Mouse (Mus musculus) stomach, embryonic 14.5 days (tissue): Measurements from ENCODE around the gene Trim2. TPM values are rescaled to one million over a fixed set of nuclear protein-coding genes. Genes with fewer than 3 reads are reported as not detected.

Source experiments
- ATAC-seq: fragments of 200-750 bp; cut with Nextera tagmentation; 2 replicates; pipeline ENCODE4 v1.8.0; 2017; ENCODE audit warnings: low read depth, moderate TSS enrichment; ENCODE audit not compliant: insufficient number of reproducible peaks, insufficient read depth, low FRiP score
- H3K27ac ChIP-seq: fragments of 300-500 bp; sonication (generic); 2 replicates; pipeline ENCODE4 v1.5.1; 2014; ENCODE audit warnings: mild to moderate bottlenecking, low read length, moderate library complexity, mixed read lengths
- H3K27me3 ChIP-seq: fragments of 300-500 bp; sonication (generic); 2 replicates; pipeline ENCODE4 v1.6.1; 2014; ENCODE audit warnings: low read length, control low read depth, mixed read lengths; ENCODE audit not compliant: control insufficient read depth, insufficient read depth
- H3K36me3 ChIP-seq: fragments of 300-500 bp; sonication (generic); 2 replicates; pipeline ENCODE4 v1.6.1; 2014; ENCODE audit warnings: mild to moderate bottlenecking, control low read depth, low read length, moderate library complexity, mixed read lengths; ENCODE audit not compliant: control insufficient read depth, insufficient read depth
- H3K4me1 ChIP-seq: fragments of 300-500 bp; sonication (generic); 2 replicates; pipeline ENCODE4 v1.6.1; 2014; ENCODE audit warnings: low read length, control low read depth, mixed read lengths; ENCODE audit not compliant: control insufficient read depth, insufficient read depth
- H3K4me2 ChIP-seq: fragments of 300-500 bp; sonication (generic); replicated peaks from 2 replicates; pipeline ENCODE4 v1.6.1; 2014; ENCODE audit warnings: low read depth, low read length, control low read depth
- H3K4me3 ChIP-seq: fragments of 300-500 bp; sonication (generic); 2 replicates; pipeline ENCODE4 v1.5.1; 2014; ENCODE audit warnings: low read depth, low read length, control low read depth
- H3K9ac ChIP-seq: fragments of 300-500 bp; sonication (generic); replicated peaks from 2 replicates; pipeline ENCODE4 v1.6.1; 2014; ENCODE audit warnings: low read depth, mild to moderate bottlenecking, control low read depth, low read length, moderate library complexity, mixed read lengths
- H3K9me3 ChIP-seq: fragments of 300-500 bp; sonication (generic); 2 replicates; pipeline ENCODE4 v1.6.1; 2016; ENCODE audit warnings: low read depth, low read length, control low read depth; ENCODE audit not compliant: control insufficient read depth
- WGBS: fragments of 180-500 bp; shearing (Covaris S2); extraction: QIAGEN DNeasy Blood & Tissue Kit; methylation state at CpG from one replicate; pipeline ENCODE4 v1.1.7; 2014; 5-methylcytosine and 5-hydroxymethylcytosine counted together
- polyA plus RNA-seq: library from polyadenylated mRNA; unstranded; fragments of >200 nt; fragmentation: Nextera tagmentation; extraction: Ambion mirVana; gene quantifications from 2 replicates; pipeline ENCODE4 v1.2.1, GENCODE M21; 2014

Gene Trim2
- polyA plus RNA-seq, 1 experiment from 2014 or later = 37.1 TPM

- Histone ChIP-seq H3K9ac (no peak overlapping the region), H3K4me1 (peaks cover 11% of the 10 kb centered on the region; the same call in 1 of the 2 replicates), H3K9me3 (no peaks in the 10 kb centered on the region), H3K27me3 (no peaks in the 10 kb centered on the region), H3K4me2 (no peak overlapping the region), H3K4me3 (no peak overlapping the region), H3K36me3 (no peaks in the 10 kb centered on the region), H3K27ac (no peak overlapping the region)
- ATAC-seq = no peak
- 38% methylated on average over 5 of the region's 5 CpGs for WGBS
Observed at GRCm38 (mm10) chr3:84130776-84131175, 175.9 kb downstream of the Trim2 start.

GRCm38 (mm10) chr3:84128871-84129870 is 177.5 kb downstream of the Trim2 start:
- ATAC-seq = peak; percentile 46; the same call in 1 of the 2 replicates
- H3K27ac ChIP-seq = no peak overlapping the region
- H3K27me3 ChIP-seq = no peaks in the 10 kb centered on the region
- no peaks in the 10 kb centered on the region for H3K9me3 ChIP-seq
- peaks cover 11% of the 10 kb centered on the region; the same call in 1 of the 2 replicates for H3K4me1 ChIP-seq
- no peak overlapping the region for H3K4me3 ChIP-seq
- no peak overlapping the region for H3K9ac ChIP-seq
- no peaks in the 10 kb centered on the region for H3K36me3 ChIP-seq
- 63% methylated on average over 11 of the region's 11 CpGs for WGBS
- no peak overlapping the region for H3K4me2 ChIP-seq

DNA sequence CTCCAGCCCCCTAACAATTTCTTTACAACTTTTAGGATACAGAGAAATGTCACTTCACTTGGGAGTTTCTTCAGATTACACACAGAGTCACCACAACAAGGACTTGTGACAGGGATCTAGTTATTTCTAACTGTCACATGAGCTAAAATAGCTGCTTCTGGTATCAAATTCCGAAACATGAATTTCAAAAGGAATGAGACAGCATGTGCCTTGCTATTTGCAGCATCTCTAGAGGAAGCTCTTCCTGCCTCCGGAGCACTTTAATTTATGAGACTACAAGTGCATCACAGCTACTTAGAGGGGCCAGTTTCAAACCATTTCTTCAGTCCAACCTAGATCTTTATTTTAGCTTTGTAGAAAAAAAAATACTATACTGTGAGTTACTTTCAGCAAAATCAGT is 179.2 kb downstream of the Trim2 start:
- H3K36me3 ChIP-seq = no peaks in the 10 kb centered on the region
- no peak for ATAC-seq
- no peak overlapping the region for H3K4me3 ChIP-seq
- H3K27me3 ChIP-seq = no peaks in the 10 kb centered on the region
- 73% methylated on average over 2 of the region's 2 CpGs for WGBS
- H3K9ac ChIP-seq = no peak overlapping the region
- H3K4me2 ChIP-seq = no peak overlapping the region
- no peak overlapping the region for H3K27ac ChIP-seq
- peaks cover 11% of the 10 kb centered on the region; the same call in 1 of the 2 replicates for H3K4me1 ChIP-seq
- H3K9me3 ChIP-seq = no peaks in the 10 kb centered on the region

GRCm38 (mm10) chr3:84126721-84127120 is 180.0 kb downstream of the Trim2 start:
- Histone ChIP-seq H3K9me3 (no peaks in the 10 kb centered on the region), H3K4me1 (peaks cover 11% of the 10 kb centered on the region; the same call in 1 of the 2 replicates), H3K27me3 (no peaks in the 10 kb centered on the region), H3K4me3 (no peak overlapping the region), H3K4me2 (no peak overlapping the region), H3K27ac (no peak overlapping the region), H3K36me3 (no peaks in the 10 kb centered on the region), H3K9ac (no peak overlapping the region)
- no peak for ATAC-seq
- WGBS = 83% methylated on average over 3 of the region's 3 CpGs

GRCm38 (mm10) chr3:84125704-84126289 is 180.9 kb downstream of the Trim2 start:
- peaks cover 9% of the 10 kb centered on the region; the same call in 1 of the 2 replicates for H3K4me1 ChIP-seq
- no peaks in the 10 kb centered on the region for H3K36me3 ChIP-seq
- no peaks in the 10 kb centered on the region for H3K9me3 ChIP-seq
- no peak overlapping the region for H3K4me2 ChIP-seq
- H3K27ac ChIP-seq = no peak overlapping the region
- H3K27me3 ChIP-seq = no peaks in the 10 kb centered on the region
- H3K4me3 ChIP-seq = no peak overlapping the region
- H3K9ac ChIP-seq = no peak overlapping the region
- ATAC-seq = no peak
- WGBS = 56% methylated on average over 6 of the region's 6 CpGs

- Histone ChIP-seq H3K4me2 (no peak overlapping the region), H3K9me3 (no peaks in the 10 kb centered on the region), H3K36me3 (no peaks in the 10 kb centered on the region), H3K9ac (no peak overlapping the region), H3K27me3 (no peaks in the 10 kb centered on the region), H3K4me3 (no peak overlapping the region), H3K4me1 (no peaks in the 10 kb centered on the region; the same call in 1 of the 2 replicates), H3K27ac (no peak overlapping the region)
- 70% methylated on average over 3 of the region's 3 CpGs for WGBS
- ATAC-seq = no peak
Observed at GRCm38 (mm10) chr3:84123461-84123860, 183.2 kb downstream of the Trim2 start.

DNA sequence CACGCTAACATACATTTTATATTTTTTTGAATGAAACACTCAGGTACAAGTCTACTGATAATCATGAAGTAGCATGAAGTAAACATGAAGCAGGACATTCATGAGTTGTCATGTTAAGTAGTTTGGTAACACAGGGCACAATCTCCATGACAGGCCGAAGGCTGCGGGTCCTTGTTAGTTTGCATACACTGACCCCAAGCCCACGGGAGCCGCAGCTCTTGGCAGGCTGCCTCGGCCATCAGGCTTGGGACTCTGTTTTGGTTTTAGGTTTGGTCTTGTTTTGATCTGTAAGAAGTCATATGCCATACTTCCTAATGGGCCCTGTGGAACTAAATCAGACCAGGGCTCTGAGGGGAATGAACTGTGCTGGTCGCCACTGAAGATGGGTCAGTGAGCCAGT is 188.0 kb downstream of the Trim2 start:
- Histone ChIP-seq H3K4me1 (no peaks in the 10 kb centered on the region), H3K27me3 (no peaks in the 10 kb centered on the region), H3K4me3 (no peak overlapping the region), H3K9me3 (no peaks in the 10 kb centered on the region), H3K36me3 (no peaks in the 10 kb centered on the region), H3K4me2 (no peak overlapping the region), H3K9ac (no peak overlapping the region), H3K27ac (no peak overlapping the region)
- ATAC-seq = no peak
- 74% methylated on average over 7 of the region's 7 CpGs for WGBS

DNA sequence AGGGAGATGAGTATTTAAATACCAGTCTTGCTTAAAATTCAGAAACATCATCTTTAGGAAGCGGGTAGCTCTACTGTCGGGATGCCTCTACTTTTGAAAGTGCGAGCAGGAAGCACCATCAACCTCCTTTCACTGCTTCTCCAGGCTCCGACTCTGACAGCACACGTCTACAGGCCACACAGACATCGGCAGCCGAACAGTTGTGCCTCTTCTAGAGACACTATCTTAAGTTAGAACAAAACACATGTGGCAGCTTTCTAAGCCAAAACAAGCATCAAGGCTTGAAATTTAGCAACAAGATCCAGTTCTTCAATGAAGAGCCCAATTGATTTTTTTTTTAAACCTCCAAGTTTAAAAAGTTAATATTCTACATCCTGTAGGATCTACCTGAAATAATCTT is 188.5 kb downstream of the Trim2 start:
- Histone ChIP-seq H3K9ac (no peak overlapping the region), H3K27ac (no peak overlapping the region), H3K36me3 (no peaks in the 10 kb centered on the region), H3K4me2 (no peak overlapping the region), H3K9me3 (no peaks in the 10 kb centered on the region), H3K27me3 (no peaks in the 10 kb centered on the region), H3K4me3 (no peak overlapping the region), H3K4me1 (no peaks in the 10 kb centered on the region)
- no peak for ATAC-seq
- 73% methylated on average over 7 of the region's 7 CpGs for WGBS
